Mouse (Mus musculus): ENCODE results near the gene Klrd1. TPM values are rescaled to one million over a fixed set of nuclear protein-coding genes. Genes with fewer than 3 reads are reported as not detected.
"Not testable (repeated sequence)": the region's sequence is repeated elsewhere in the genome, so short reads cannot be mapped to it uniquely, and the experiment has no call there.

The Klrd1 gene
- polyA plus RNA-seq, 1 experiment from 2014 or later = 0.14 TPM

DNA sequence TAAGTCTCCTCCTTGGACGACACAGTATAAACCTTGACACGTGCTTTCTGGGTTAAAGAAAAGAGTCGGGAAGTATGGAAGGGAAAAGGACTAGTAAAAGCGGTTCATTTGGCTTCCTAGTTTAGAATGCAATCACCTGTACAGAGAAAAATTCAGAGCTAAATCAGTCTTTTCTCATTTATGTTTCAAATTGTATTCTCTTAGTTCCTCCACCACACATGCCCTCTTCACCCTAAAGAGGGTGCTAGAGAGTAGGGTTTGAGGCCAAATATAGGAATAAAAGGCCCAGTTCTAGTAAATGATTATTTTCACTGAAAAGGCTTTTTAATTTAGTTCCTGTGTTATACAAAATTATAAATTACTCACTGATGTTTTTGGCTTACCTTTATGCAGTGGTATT is 10.3 kb upstream of the Klrd1 start:
- no peaks in the 10 kb centered on the region for H3K36me3 ChIP-seq

DNA sequence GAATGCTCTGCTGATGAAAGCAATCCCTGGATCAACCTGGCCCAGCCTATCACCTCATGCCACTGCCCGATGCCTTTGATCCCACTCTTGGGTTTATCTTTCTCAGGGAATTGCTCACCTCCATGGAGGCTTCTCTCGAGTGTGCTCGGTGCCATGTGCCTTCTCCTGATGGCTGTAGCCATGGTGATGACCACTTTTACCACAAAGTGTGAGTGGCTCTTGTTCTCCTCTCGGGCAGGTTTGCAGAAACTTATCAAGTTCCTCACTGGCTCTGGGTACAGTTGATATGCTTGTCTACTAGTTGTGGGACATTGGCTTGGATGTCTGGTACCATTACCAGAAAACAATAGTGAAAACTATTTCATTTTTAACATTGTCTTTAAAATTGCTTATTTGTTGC is 9.7 kb upstream of the Klrd1 start:
- Histone ChIP-seq H3K4me3 (no peak overlapping the region), H3K9me3 (replicated peaks) (no peaks in the 10 kb centered on the region), H3K4me1 (no peaks in the 10 kb centered on the region), H3K36me3 (no peaks in the 10 kb centered on the region), H3K27me3 (ENCODE audit: low read depth, poor library complexity, severe bottlenecking) (no peaks in the 10 kb centered on the region), H3K27ac (replicated peaks) (no peak overlapping the region)
- no peak for DNase-seq (ENCODE audit: low spot score)
- WGBS = 88% methylated on average over 4 of the region's 4 CpGs

More for the DNA sequence above, 10.3 kb upstream of the Klrd1 start:
- H3K4me3 ChIP-seq = no peak overlapping the region
- H3K27ac ChIP-seq (replicated peaks) = no peak overlapping the region
- DNase-seq (ENCODE audit: low spot score) = no peak
- H3K4me1 ChIP-seq = no peaks in the 10 kb centered on the region
- 57% methylated on average over 4 of the region's 4 CpGs for WGBS
- no peaks in the 10 kb centered on the region for H3K27me3 ChIP-seq (ENCODE audit: low read depth, poor library complexity, severe bottlenecking)
- no peaks in the 10 kb centered on the region for H3K9me3 ChIP-seq (replicated peaks)

DNA sequence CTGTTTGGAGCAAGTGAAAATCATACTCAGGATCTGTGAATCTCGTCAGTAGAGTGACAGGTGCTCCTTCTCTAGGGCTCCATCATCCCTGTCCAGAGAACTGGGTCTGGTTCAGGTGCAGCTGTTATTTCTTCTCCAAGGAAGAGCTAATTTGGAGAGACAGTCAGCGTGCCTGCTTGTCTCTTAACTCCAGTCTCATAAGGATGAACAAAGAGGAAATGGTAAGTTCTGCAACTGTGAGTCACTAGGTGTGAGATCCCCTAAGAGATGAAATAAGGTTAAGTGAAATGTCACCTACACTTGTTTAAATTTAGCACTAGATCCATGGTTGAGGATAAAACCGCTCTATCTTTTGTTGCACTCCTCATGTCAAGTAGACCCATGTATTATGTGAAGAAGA is 8.6 kb upstream of the Klrd1 start:
- no peak for DNase-seq (ENCODE audit: low spot score)
- no peaks in the 10 kb centered on the region for H3K36me3 ChIP-seq
- no peak overlapping the region for H3K4me3 ChIP-seq
- 78% methylated on average over 3 of the region's 3 CpGs for WGBS
- no peaks in the 10 kb centered on the region for H3K27me3 ChIP-seq (ENCODE audit: low read depth, poor library complexity, severe bottlenecking)
- no peaks in the 10 kb centered on the region for H3K4me1 ChIP-seq
- H3K9me3 ChIP-seq (replicated peaks) = no peaks in the 10 kb centered on the region
- no peak overlapping the region for H3K27ac ChIP-seq (replicated peaks)

DNA sequence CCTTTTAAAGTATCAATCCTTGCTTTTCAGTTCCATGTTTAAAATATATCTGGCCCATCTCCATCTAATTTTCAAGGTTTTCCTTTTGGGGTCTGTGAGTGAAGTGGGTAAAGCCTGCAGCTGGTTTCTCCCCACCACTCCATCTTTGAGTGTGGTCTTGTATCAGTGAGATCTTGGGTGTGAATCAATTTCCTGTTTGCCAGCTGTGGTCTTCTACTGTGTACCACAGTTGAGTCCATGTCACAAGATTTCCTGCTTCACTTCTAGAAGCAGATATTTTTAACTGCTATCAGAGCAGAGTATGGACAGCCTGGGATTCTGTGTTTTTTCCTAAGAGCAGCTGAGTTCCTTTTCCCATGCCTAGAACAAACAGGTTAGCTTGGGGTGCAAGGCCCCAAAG is 16.8 kb downstream of the Klrd1 start:
- DNase-seq (ENCODE audit: low spot score) = no peak
- H3K27ac ChIP-seq (replicated peaks) = no peak overlapping the region
- H3K36me3 ChIP-seq = no peaks in the 10 kb centered on the region

DNA sequence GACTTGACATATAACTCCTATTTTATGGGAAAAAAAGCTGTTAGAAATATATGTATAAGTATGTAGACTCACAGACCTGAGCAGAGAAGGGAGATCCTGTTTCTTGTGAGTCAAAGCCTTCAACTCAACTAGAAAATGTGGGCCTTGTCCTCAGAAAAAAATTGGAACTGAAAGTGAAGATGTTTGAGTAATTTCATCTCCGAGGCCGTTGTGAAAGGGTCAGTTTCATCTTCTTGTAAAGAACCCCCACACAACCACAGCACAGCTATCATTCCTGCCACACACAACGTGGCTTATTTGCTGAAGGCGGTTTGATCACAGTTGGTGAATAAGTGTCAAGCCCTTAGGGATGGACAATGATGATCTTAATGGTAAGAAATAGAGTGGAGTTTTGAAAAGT is 32.2 kb downstream of the Klrd1 start, which contains the start of gene Klrk1:
Klrk1 (minus strand) TSS at position 130 of the 400 bp plus-strand sequence.
- no peak within 1 kb of the TSS for H3K4me3 ChIP-seq
- H3K9me3 ChIP-seq (replicated peaks) = no peaks in the 10 kb centered on the region
- no peak within 1 kb of the TSS for H3K27ac ChIP-seq (replicated peaks)
- H3K27me3 ChIP-seq (ENCODE audit: low read depth, poor library complexity, severe bottlenecking) = no peaks in the 10 kb centered on the region
- no peaks in the 10 kb centered on the region for H3K4me1 ChIP-seq
- DNase-seq (ENCODE audit: low spot score) = no peak
- no peaks in the 10 kb centered on the region for H3K36me3 ChIP-seq
- WGBS = 81% methylated on average over 4 of the region's 4 CpGs

More for the DNA sequence above, 16.8 kb downstream of the Klrd1 start:
- Histone ChIP-seq H3K27me3 (ENCODE audit: low read depth, poor library complexity, severe bottlenecking) (no peaks in the 10 kb centered on the region), H3K4me3 (no peak overlapping the region), H3K9me3 (replicated peaks) (no peaks in the 10 kb centered on the region), H3K4me1 (no peaks in the 10 kb centered on the region)

DNA sequence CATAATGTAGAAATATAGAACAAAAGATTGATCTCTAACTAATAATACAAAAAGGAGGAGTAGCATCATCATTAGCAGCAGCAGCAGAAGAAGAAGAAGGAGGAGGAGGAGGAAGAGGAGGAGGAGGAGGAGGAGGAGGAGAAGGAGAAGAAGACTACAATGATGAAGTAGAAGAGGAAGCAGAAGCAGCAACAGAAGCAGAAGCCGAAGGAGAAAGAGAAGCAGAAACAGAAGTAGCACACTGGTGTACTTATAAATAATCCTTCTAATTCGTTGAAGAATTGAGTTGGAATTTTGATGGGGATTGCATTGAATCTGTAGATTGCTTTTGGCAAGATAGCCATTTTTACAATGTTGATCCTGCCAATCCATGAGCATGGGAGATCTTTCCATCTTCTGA is 39.5 kb downstream of the Klrd1 start:
- not testable (repeated sequence) for DNase-seq (ENCODE audit: low spot score); H3K27ac ChIP-seq (replicated peaks); H3K27me3 ChIP-seq (ENCODE audit: low read depth, poor library complexity, severe bottlenecking); H3K9me3 ChIP-seq (replicated peaks); H3K4me3 ChIP-seq; H3K4me1 ChIP-seq; H3K36me3 ChIP-seq
- 84% methylated on average over 2 of the region's 2 CpGs for WGBS

DNA sequence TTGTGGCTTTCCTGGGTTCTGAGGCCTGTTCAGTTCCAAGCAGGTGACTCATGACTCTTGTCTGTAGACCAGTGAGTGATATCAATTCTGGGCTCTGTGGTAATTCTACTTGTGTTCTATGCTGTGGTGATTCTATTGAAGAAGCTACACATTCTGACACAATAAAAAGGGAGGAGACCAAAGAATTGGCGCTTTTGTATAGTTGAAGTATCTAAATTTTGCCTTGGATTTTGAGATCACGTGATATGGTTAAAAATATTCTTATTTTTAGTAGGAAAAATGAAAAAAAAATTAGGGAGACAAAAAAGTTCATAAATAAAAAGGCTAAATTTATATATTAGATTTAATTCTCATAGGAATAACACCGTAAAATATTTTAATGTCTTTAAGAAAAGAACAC is 51.7 kb downstream of the Klrd1 start, which contains the start of gene Klrc3:
Klrc3 (minus strand) TSS at position 101 of the 400 bp plus-strand sequence.
- not testable (repeated sequence) for H3K36me3 ChIP-seq; DNase-seq (ENCODE audit: low spot score)
- 89% methylated on average over 3 of the region's 3 CpGs for whole genome bisulfite sequencing

DNA sequence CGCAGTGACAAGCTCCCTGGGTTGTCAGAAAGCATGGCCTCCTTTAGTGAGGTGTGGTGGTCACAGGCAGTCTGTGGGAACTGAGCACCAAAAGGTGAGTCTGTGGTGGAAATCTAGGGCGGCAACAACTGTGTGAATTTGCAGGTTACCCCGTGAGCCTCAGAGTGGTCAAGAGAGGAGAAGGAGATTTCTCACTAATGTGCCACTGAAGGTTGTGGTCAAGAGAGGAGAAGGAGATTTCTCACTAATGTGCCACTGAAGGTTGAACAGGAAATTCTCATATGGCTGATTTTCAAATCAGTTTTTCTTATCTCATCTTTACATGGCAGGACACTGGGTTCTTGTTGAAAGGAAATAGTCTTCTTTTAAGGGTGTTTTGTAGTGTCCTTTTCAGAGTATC is 52.5 kb downstream of the Klrd1 start:
- not testable (repeated sequence) for H3K4me3 ChIP-seq; H3K27me3 ChIP-seq (ENCODE audit: low read depth, poor library complexity, severe bottlenecking); H3K4me1 ChIP-seq; H3K36me3 ChIP-seq; H3K9me3 ChIP-seq (replicated peaks); DNase-seq (ENCODE audit: low spot score); H3K27ac ChIP-seq (replicated peaks)
- WGBS = no CpG with 5 or more reads among the region's 3 CpGs

More for the DNA sequence above, 51.7 kb downstream of the Klrd1 start, which contains the start of gene Klrc3:
- not testable (repeated sequence) for H3K9me3 ChIP-seq (replicated peaks); H3K4me1 ChIP-seq; H3K4me3 ChIP-seq; H3K27me3 ChIP-seq (ENCODE audit: low read depth, poor library complexity, severe bottlenecking); H3K27ac ChIP-seq (replicated peaks)

Other genes with a start within 250 kb of the Klrd1 start
- 0.09 and 0.26 TPM in 2 replicates for gene Clec12a, start 249.1 kb upstream of the Klrd1 start, polyA plus RNA-seq (2016; fragmentation: Nextera tagmentation; extraction: Ambion mirVana)
- gene Clec12b, start 205.9 kb upstream of the Klrd1 start, polyA plus RNA-seq (2016; fragmentation: Nextera tagmentation; extraction: Ambion mirVana) = not detected in 2 replicates
- 12.0 and 20.7 TPM in 2 replicates for gene Clec1b, start 194.5 kb upstream of the Klrd1 start, polyA plus RNA-seq (2016; fragmentation: Nextera tagmentation; extraction: Ambion mirVana)
- gene Clec9a, start 182.9 kb upstream of the Klrd1 start, polyA plus RNA-seq (2016; fragmentation: Nextera tagmentation; extraction: Ambion mirVana) = 0.11 and 0.21 TPM in 2 replicates
- gene Clec1a, start 139.8 kb upstream of the Klrd1 start, polyA plus RNA-seq (2016; fragmentation: Nextera tagmentation; extraction: Ambion mirVana) = 0.42 and 0.68 TPM in 2 replicates
- 0.10 TPM in 1 of 2 replicates, not detected in the other for gene Olr1, start 84.6 kb upstream of the Klrd1 start, polyA plus RNA-seq (2016; fragmentation: Nextera tagmentation; extraction: Ambion mirVana)
- not detected in 2 replicates for gene Tmem52b, start 79.2 kb upstream of the Klrd1 start, polyA plus RNA-seq (2016; fragmentation: Nextera tagmentation; extraction: Ambion mirVana)
- gene Gabarapl1, start 58.6 kb upstream of the Klrd1 start, polyA plus RNA-seq (2016; fragmentation: Nextera tagmentation; extraction: Ambion mirVana) = 47.1 and 59.3 TPM in 2 replicates
- gene Klre1, start 13.9 kb upstream of the Klrd1 start, polyA plus RNA-seq (2016; fragmentation: Nextera tagmentation; extraction: Ambion mirVana) = not detected in 2 replicates
- gene Klrk1, start 32.1 kb downstream of the Klrd1 start, polyA plus RNA-seq (2016; fragmentation: Nextera tagmentation; extraction: Ambion mirVana) = 0.22 and 0.39 TPM in 2 replicates
- gene Klrc3, start 51.6 kb downstream of the Klrd1 start, polyA plus RNA-seq (2016; fragmentation: Nextera tagmentation; extraction: Ambion mirVana) = not detected in 2 replicates
- not detected in 2 replicates for gene Klrc2, start 68.9 kb downstream of the Klrd1 start, polyA plus RNA-seq (2016; fragmentation: Nextera tagmentation; extraction: Ambion mirVana)
- not detected in 2 replicates for gene Klrc1, start 87.2 kb downstream of the Klrd1 start, polyA plus RNA-seq (2016; fragmentation: Nextera tagmentation; extraction: Ambion mirVana)
- gene Klri1, start 125.3 kb downstream of the Klrd1 start, polyA plus RNA-seq (2016; fragmentation: Nextera tagmentation; extraction: Ambion mirVana) = not detected in 2 replicates
- gene Klri2, start 148.7 kb downstream of the Klrd1 start, polyA plus RNA-seq (2016; fragmentation: Nextera tagmentation; extraction: Ambion mirVana) = not detected in 2 replicates
- not detected in 2 replicates for gene Gm156, start 192.5 kb downstream of the Klrd1 start, polyA plus RNA-seq (2016; fragmentation: Nextera tagmentation; extraction: Ambion mirVana)

Data from midbrain, embryonic 10.5 days (tissue).